Mouse (Mus musculus) kidney, embryonic 15.5 days (tissue): ENCODE results near the gene Pde6b. TPM values are rescaled to one million over a fixed set of nuclear protein-coding genes. Genes with fewer than 3 reads are reported as not detected.

Experiments used
- ATAC-seq: fragments of 200-750 bp; cut with Nextera tagmentation; replicated peaks from 2 replicates; pipeline ENCODE4 v1.8.0; 2017; ENCODE audit warnings: moderate TSS enrichment; ENCODE audit not compliant: low FRiP score
- H3K27ac ChIP-seq: fragments of 300-500 bp; sonication (generic); 2 replicates; pipeline ENCODE4 v1.5.1; 2015; ENCODE audit warnings: mild to moderate bottlenecking, inconsistent platforms
- H3K27me3 ChIP-seq: fragments of 300-500 bp; sonication (generic); 2 replicates; pipeline ENCODE4 v1.6.1; 2015; ENCODE audit warnings: inconsistent platforms
- H3K36me3 ChIP-seq: fragments of 300-500 bp; sonication (generic); 2 replicates; pipeline ENCODE4 v1.6.1; 2015; ENCODE audit warnings: inconsistent platforms
- H3K4me1 ChIP-seq: fragments of 300-500 bp; sonication (generic); 2 replicates; pipeline ENCODE4 v1.6.1; 2015; ENCODE audit warnings: inconsistent platforms
- H3K4me2 ChIP-seq: fragments of 300-500 bp; sonication (generic); 2 replicates; pipeline ENCODE4 v1.6.1; 2015; ENCODE audit warnings: moderate library complexity, mild to moderate bottlenecking, inconsistent platforms
- H3K4me3 ChIP-seq: fragments of 300-500 bp; sonication (generic); replicated peaks from 2 replicates; pipeline ENCODE4 v1.5.1; 2015; ENCODE audit warnings: mild to moderate bottlenecking, inconsistent platforms
- H3K9ac ChIP-seq: fragments of 300-500 bp; sonication (generic); 2 replicates; pipeline ENCODE4 v1.6.1; 2015; ENCODE audit warnings: mild to moderate bottlenecking, inconsistent platforms
- H3K9me3 ChIP-seq: fragments of 300-500 bp; sonication (generic); replicated peaks from 2 replicates; pipeline ENCODE4 v1.6.1; 2016; ENCODE audit warnings: inconsistent platforms
- whole genome bisulfite sequencing: fragments of 180-500 bp; shearing (Covaris S2); methylation state at CpG from one replicate; pipeline ENCODE4 v1.1.7; 2015; ENCODE audit warnings: mixed read lengths; 5-methylcytosine and 5-hydroxymethylcytosine counted together
- polyA plus RNA-seq: library from polyadenylated mRNA; unstranded; fragments of >200 nt; fragmentation: Nextera tagmentation; extraction: Ambion mirVana; gene quantifications from 2 replicates; pipeline ENCODE4 v1.2.1, GENCODE M21; 2015

Gene Pde6b
- polyA plus RNA-seq, result 0.31 and 0.34 TPM in 2 replicates

DNA sequence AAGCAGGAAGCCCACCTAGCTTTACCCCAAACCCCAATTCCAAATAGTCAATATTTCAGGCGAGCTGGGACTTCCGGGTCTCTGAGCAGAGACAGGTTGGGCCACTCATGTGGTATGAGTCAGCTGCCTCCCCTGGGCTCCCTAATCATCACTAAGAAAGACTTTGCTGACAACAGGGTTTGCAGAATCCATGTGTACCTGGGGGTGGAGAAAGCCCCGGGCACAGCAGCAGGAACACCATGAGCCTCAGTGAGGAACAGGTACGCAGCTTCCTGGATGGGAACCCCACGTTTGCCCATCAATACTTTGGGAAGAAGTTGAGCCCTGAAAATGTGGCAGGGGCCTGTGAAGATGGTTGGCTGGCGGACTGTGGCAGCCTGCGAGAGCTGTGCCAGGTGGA lies at the start of gene Pde6b:
Gene Pde6b (plus strand): TSS at position 191 of the 400 bp plus-strand sequence.
- Histone ChIP-seq H3K27me3 (no peaks in the 10 kb centered on the region; the same call in 1 of the 2 replicates), H3K4me1 (no peaks in the 10 kb centered on the region), H3K36me3 (no peaks in the 10 kb centered on the region), H3K4me3 (no peak within 1 kb of the TSS), H3K4me2 (no peak within 1 kb of the TSS), H3K27ac (no peak within 1 kb of the TSS), H3K9me3 (no peaks in the 10 kb centered on the region), H3K9ac (no peak within 1 kb of the TSS)
- 79% methylated on average over 7 of the region's 7 CpGs for WGBS
- no peak for ATAC-seq

DNA sequence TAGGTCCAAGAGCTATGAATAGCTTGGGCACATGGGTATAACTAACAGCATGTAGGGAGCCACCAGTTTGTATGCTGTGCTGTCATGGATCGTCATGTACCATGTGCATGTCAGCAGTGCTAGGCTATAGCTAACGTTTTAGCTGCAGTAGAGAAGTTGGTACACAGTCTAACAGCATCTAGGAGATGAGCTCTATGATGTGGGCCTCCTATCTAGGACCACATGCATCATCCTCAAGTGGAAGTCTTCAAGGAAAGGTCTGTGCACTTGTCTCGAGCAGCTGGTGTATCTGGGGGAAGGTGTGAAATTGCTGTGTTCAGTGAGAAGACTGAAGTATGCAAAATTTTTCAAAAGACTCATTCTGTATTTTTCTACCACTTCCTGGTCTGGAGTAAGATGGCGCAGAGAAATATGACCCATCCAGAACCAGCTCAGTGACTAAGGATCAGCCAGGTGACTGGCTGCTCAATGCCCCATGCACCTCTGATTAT lies 44.5 kb upstream of the Pde6b start:
- Histone ChIP-seq H3K4me3 (no peak overlapping the region), H3K9me3 (no peaks in the 10 kb centered on the region), H3K27me3 (no peaks in the 10 kb centered on the region), H3K4me1 (no peaks in the 10 kb centered on the region), H3K27ac (no peak overlapping the region), H3K36me3 (peaks cover 52% of the 10 kb centered on the region), H3K9ac (no peak overlapping the region), H3K4me2 (no peak overlapping the region)
- WGBS, result 89% methylated on average over 4 of the region's 4 CpGs
- no peak for ATAC-seq

DNA sequence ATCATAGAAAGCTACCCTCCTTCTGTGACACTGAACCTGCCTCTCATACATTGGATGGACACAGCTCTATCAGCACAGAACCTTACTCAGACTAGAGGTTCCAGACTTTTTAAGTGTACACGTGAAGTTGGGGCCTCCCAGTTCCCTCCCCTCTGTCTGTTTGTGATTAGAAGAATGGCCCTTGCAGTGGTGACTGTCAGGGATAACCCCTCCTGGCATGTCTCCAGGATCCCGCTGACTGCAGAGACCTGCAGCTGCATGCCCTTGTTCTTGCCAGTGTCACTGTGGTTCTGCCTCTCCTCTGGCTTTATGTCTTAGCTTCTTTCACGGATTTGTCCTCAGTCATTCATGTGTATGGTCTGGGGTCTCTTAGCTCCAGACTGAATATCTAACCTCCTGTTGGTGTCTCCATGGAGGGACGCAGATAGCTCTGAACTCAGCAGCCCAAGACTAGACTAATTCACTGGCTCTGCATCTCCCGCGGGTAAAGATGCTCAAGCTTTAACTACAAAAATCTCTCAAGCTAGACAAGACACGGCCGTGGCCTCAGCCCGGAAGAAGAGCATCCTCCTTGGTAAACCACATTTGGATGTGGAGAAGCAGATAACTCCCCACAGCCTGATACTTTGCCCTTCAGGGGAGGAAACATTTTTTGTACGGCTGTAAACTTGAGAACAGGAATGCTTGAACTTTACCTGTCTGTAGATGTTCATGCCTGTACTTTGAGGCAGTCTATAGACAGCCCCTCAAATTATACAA lies 42.7 kb upstream of the Pde6b start:
- WGBS, result 86% methylated on average over 10 of the region's 10 CpGs

DNA sequence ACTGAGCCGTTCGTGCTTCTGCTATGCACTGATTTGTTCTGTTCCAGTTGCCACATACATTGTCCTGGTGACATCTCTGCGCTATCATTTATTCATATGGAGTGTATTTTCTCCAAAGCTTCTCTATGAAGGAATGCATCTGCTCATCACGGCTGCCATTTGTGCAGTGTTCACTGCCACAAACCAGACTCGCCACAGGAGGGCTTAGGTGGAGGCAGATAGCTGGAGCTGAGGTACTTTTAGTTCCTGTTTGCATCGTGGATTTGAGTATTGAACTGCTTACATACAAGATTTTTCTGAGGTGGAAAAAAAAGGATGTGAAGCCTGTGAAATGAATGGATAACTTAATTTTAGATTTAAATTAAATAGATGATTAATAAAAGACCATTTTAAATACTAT lies 40.3 kb upstream of the Pde6b start:
- 87% methylated on average over 6 of the region's 6 CpGs for WGBS
- H3K9me3 ChIP-seq, result no peaks in the 10 kb centered on the region
- no peak overlapping the region for H3K9ac ChIP-seq
- no peak overlapping the region for H3K27ac ChIP-seq
- peaks cover 46% of the 10 kb centered on the region for H3K36me3 ChIP-seq
- H3K4me2 ChIP-seq, result no peak overlapping the region
- no peaks in the 10 kb centered on the region for H3K4me1 ChIP-seq
- no peak overlapping the region for H3K4me3 ChIP-seq
- no peak for ATAC-seq
- no peaks in the 10 kb centered on the region for H3K27me3 ChIP-seq

More for the DNA sequence above, 42.7 kb upstream of the Pde6b start:
- H3K27me3 ChIP-seq, result no peaks in the 10 kb centered on the region
- H3K4me2 ChIP-seq, result no peak overlapping the region
- H3K9ac ChIP-seq, result no peak overlapping the region
- no peaks in the 10 kb centered on the region for H3K9me3 ChIP-seq
- no peak overlapping the region for H3K4me3 ChIP-seq
- no peaks in the 10 kb centered on the region for H3K4me1 ChIP-seq
- H3K36me3 ChIP-seq, result peaks cover 48% of the 10 kb centered on the region
- no peak overlapping the region for H3K27ac ChIP-seq
- ATAC-seq, result no peak

DNA sequence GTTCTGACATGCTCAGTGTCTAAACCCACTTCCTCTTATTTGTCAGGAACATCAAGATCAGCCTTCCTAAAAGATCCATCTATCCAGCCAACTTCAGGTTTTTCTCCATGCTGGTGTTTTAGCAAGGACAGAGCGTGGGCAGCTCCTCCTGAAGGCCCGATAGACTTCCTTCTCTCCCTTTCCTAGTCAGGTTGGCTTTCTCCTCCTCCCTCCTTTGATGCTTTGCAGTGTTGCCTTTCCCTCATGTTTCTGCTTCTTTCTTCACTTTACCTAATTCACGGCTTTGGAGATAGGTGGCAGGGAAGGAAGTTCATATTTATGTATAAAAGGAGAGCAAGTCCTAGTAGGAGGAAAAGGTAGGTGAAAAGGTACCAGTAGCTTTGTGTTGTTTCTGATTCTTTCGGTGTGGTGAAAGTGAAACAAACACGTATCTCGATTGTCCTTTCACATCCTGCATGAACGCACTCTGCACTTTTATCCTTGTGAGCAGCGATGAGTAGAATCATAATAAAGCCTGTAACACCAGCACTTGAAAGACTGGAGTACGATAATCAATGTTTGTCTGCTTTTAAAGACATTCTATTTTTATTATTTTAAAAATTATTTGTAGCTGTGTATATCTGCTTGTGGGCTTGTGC lies 38.6 kb upstream of the Pde6b start:
- Histone ChIP-seq H3K27ac (no peak overlapping the region), H3K4me2 (no peak overlapping the region), H3K9ac (no peak overlapping the region), H3K36me3 (peaks cover 34% of the 10 kb centered on the region), H3K4me1 (no peaks in the 10 kb centered on the region), H3K4me3 (no peak overlapping the region), H3K9me3 (no peaks in the 10 kb centered on the region), H3K27me3 (no peaks in the 10 kb centered on the region)
- 95% methylated on average over 9 of the region's 9 CpGs for WGBS
- ATAC-seq, result no peak

DNA sequence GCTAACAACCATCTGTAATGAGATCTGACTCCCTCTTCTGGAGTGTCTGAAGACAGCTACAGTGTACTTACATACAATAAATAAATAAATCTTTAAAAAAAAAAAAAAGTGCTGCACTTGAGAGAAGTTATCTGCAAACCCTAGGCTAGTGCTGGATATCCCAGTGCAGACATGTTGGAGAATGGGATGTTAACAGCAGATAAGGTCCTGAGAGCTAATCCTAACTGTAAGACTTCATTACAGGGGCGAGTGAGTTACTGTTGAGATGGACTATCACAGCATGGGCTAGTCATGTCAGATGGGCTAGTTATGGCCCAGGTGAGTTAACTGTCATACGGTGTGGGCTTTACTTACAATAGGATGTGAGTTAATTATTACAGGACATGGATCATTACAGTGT lies 34.1 kb upstream of the Pde6b start:
- Histone ChIP-seq H3K27ac (no peak overlapping the region), H3K36me3 (peaks cover 11% of the 10 kb centered on the region), H3K4me1 (no peaks in the 10 kb centered on the region), H3K9me3 (no peaks in the 10 kb centered on the region), H3K9ac (no peak overlapping the region), H3K4me2 (no peak overlapping the region), H3K4me3 (no peak overlapping the region), H3K27me3 (no peaks in the 10 kb centered on the region)
- ATAC-seq, result no peak
- WGBS, result 78% methylated on average over 2 of the region's 2 CpGs

DNA sequence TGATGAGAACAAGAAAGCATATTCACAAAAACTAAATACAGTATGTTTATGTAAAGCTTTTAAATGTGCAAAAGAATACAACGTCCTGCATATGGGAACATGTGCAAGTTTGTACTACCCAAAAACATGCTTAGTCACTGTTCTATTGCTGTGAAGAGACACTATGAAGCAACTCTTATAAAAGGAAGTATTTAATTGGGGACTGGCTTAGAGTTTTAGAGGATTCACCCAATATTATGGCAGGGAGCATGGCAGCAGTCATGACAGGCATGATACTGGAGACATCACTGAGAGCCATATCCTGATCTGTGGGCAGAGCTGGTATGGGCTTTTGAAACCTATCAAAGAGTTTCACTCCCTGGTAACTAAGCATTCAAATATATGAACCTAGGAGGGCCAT lies 30.3 kb upstream of the Pde6b start:
- ATAC-seq, result no peak
- H3K36me3 ChIP-seq, result no peaks in the 10 kb centered on the region
- no peak overlapping the region for H3K9ac ChIP-seq
- peaks cover 10% of the 10 kb centered on the region for H3K27me3 ChIP-seq
- H3K4me2 ChIP-seq, result no peak overlapping the region
- no peaks in the 10 kb centered on the region for H3K4me1 ChIP-seq
- H3K9me3 ChIP-seq, result no peaks in the 10 kb centered on the region
- no peak overlapping the region for H3K4me3 ChIP-seq
- no peak overlapping the region for H3K27ac ChIP-seq
- WGBS, result 90% methylated on average over 1 of the region's 1 CpGs

DNA sequence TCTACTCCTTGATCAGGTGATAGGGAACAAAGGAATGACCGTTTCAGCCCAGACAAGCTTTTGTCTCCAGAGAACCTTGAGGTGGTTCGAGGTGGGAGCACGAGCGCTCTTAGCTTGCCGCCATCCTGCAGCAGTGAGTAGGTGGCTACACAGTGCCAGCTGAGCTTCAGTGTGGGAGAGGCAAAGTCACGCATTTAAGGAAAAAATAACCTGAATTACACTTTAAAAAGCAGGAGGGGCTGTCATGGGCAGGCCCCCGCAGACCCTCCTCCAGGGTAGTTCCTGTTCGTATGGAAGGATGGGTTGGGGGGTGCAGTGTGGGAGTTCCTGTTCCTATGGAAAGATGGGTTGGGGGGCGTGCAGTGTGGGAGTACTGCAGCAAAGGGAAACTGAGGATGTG lies 28.7 kb upstream of the Pde6b start:
- Histone ChIP-seq H3K27ac (no peak overlapping the region), H3K36me3 (no peaks in the 10 kb centered on the region), H3K4me2 (no peak overlapping the region), H3K4me1 (no peaks in the 10 kb centered on the region), H3K9ac (no peak overlapping the region), H3K9me3 (no peaks in the 10 kb centered on the region), H3K27me3 (peaks cover 26% of the 10 kb centered on the region), H3K4me3 (no peak overlapping the region)
- 82% methylated on average over 9 of the region's 9 CpGs for WGBS
- no peak for ATAC-seq

DNA sequence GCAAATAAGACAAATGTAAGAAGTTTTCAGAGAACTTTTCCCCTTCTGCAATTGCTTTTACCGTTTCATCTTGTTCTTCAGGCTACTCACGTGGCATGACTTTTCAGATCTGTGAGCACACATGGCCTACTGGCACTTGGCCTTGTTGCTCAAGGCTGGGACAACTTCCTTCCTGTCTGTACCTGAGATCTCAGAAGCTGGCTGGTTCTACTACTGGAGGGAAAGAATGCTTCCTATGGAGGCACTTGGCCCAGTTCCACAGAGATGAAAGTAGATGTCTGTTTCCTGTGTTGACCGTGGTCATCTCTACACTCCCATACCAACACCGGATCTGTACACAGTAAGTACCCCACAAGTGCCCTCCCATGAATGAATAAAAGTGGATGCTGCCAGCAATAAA lies 28.0 kb upstream of the Pde6b start:
- ATAC-seq, result no peak
- WGBS, result 81% methylated on average over 4 of the region's 4 CpGs

DNA sequence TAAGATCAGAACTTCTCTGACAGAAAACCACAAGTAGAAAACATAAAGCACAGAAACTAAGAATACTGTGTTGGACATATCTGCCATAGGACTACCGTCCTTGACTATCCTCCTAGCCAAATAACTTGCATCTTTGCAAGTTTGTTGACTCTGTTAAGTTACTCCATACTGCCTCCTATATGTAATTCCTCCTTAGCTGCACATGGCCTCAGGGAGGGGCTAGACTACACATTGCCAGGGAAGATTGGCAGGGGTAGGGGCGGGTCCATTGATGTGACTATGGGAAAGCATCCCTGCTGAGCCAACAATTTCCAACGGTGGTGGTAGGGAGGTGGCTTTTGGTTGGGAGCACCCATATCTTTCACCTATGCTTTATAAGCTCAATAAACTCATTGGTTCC lies 25.9 kb upstream of the Pde6b start:
- 38% methylated on average over 3 of the region's 3 CpGs for WGBS
- peaks cover 54% of the 10 kb centered on the region for H3K27me3 ChIP-seq

More for the DNA sequence above, 28.0 kb upstream of the Pde6b start:
- Histone ChIP-seq H3K4me3 (no peak overlapping the region), H3K36me3 (no peaks in the 10 kb centered on the region), H3K4me2 (no peak overlapping the region), H3K27me3 (peaks cover 33% of the 10 kb centered on the region), H3K27ac (no peak overlapping the region), H3K9me3 (no peaks in the 10 kb centered on the region), H3K9ac (no peak overlapping the region), H3K4me1 (no peaks in the 10 kb centered on the region)

DNA sequence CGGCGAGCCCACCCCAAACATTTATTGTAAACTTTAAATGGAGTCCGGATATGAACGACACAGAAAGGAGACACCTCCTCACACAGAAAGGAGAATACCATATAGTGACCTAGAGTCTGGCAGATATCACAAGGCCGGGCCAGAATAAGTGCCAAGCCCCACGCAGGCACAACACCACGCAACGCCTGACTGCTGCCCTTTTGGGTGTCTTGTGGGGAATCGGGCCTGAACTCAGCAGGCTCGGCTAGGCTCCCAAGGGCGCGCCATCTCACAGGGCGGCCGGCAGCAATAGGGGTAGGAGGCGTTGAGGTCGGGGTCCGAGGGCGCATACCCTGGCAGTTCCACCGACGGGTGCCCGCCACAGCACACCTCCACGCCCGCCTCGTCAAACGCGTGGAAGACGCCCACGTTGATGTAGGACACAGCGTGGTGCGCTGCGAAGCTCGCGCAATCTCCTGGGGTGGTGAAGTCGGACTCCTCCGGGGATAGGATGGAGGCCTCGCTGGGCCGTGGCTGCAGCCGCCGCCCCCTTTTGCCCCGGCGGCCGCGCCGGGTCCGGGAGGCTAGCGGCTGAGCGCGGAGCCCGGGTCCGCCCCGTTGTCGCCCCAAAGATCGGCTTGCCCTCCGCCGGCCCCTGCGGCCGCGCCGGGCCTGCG lies 21.7 kb upstream of the Pde6b start:
- peak overlapping the region; percentile 97 for H3K4me2 ChIP-seq
- peaks cover 35% of the 10 kb centered on the region for H3K4me1 ChIP-seq
- peak overlapping the region; percentile 56 for H3K4me3 ChIP-seq
- H3K36me3 ChIP-seq, result no peaks in the 10 kb centered on the region
- peak; percentile 9; the same call in 1 of the 2 replicates for ATAC-seq
- H3K27ac ChIP-seq, result no peak overlapping the region
- 1% methylated on average over 60 of the region's 60 CpGs for WGBS
- H3K9me3 ChIP-seq, result no peaks in the 10 kb centered on the region
- 0 out of 2 replicates have a peak overlapping the region, but pooled peaks have one; percentile 19 for H3K9ac ChIP-seq
- H3K27me3 ChIP-seq, result peaks cover 94% of the 10 kb centered on the region

More for the DNA sequence above, 25.9 kb upstream of the Pde6b start:
- Histone ChIP-seq H3K4me1 (peaks cover 13% of the 10 kb centered on the region), H3K36me3 (no peaks in the 10 kb centered on the region), H3K4me3 (no peak overlapping the region), H3K27ac (no peak overlapping the region), H3K9me3 (no peaks in the 10 kb centered on the region), H3K9ac (no peak overlapping the region), H3K4me2 (no peak overlapping the region)
- no peak for ATAC-seq
